Mouse (Mus musculus) limb, embryonic 11.5 days (tissue): Measurements from ENCODE around the gene Plcd1. TPM values are rescaled to one million over a fixed set of nuclear protein-coding genes. Genes with fewer than 3 reads are reported as not detected.
A peak's percentile ranks its signal among the peaks of the same experiment; 100 is the strongest.

ENCODE experiments used
- ATAC-seq: fragments of 200-750 bp; cut with Nextera tagmentation; 2 replicates; pipeline ENCODE4 v1.8.0; 2017; ENCODE audit warnings: low read depth; ENCODE audit not compliant: insufficient number of reproducible peaks, low FRiP score, low TSS enrichment
- DNase-seq: peaks from one replicate; pipeline ENCODE4 v3.0.0-alpha.2; 2015; ENCODE audit warnings: low spot score
- H3K27ac ChIP-seq: fragments of 300-500 bp; sonication (generic); replicated peaks from 2 replicates; pipeline ENCODE4 v1.5.1; 2014; ENCODE audit warnings: low read depth, mild to moderate bottlenecking, low read length
- H3K27me3 ChIP-seq: fragments of 300-500 bp; sonication (generic); 2 replicates; pipeline ENCODE4 v1.6.1; 2014; ENCODE audit warnings: mild to moderate bottlenecking, low read length, mixed read lengths; ENCODE audit not compliant: control insufficient read depth, insufficient read depth
- H3K36me3 ChIP-seq: fragments of 300-500 bp; sonication (generic); 2 replicates; pipeline ENCODE4 v1.6.1; 2014; ENCODE audit warnings: mild to moderate bottlenecking, low read length, moderate library complexity, mixed read lengths; ENCODE audit not compliant: control insufficient read depth, insufficient read depth
- H3K4me1 ChIP-seq: fragments of 300-500 bp; sonication (generic); 2 replicates; pipeline ENCODE4 v1.6.1; 2014; ENCODE audit warnings: low read length, mixed read lengths; ENCODE audit not compliant: control insufficient read depth, insufficient read depth
- H3K4me2 ChIP-seq: fragments of 300-500 bp; sonication (generic); 2 replicates; pipeline ENCODE4 v1.6.1; 2014; ENCODE audit warnings: low read depth, mild to moderate bottlenecking, moderate library complexity; ENCODE audit not compliant: severe bottlenecking
- H3K4me3 ChIP-seq: fragments of 300-500 bp; sonication (generic); 2 replicates; pipeline ENCODE4 v1.5.1; 2014; ENCODE audit warnings: low read depth, low read length
- H3K9ac ChIP-seq: fragments of 300-500 bp; sonication (generic); 2 replicates; pipeline ENCODE4 v1.6.1; 2014; ENCODE audit warnings: mild to moderate bottlenecking, low read length
- H3K9me3 ChIP-seq: fragments of 300-500 bp; sonication (generic); 2 replicates; pipeline ENCODE4 v1.6.1; 2016; ENCODE audit warnings: low read length; ENCODE audit not compliant: control insufficient read depth
- WGBS: fragments of 180-500 bp; shearing (Covaris S2); extraction: QIAGEN DNeasy Blood & Tissue Kit; methylation state at CpG from one replicate; pipeline ENCODE4 v1.1.7; 2014; 5-methylcytosine and 5-hydroxymethylcytosine counted together
- polyA plus RNA-seq: library from polyadenylated mRNA; unstranded; fragments of >200 nt; fragmentation: Nextera tagmentation; extraction: Ambion mirVana; gene quantifications from 2 replicates; pipeline ENCODE4 v1.2.1, GENCODE M21; 2014

Plcd1 gene
- polyA plus RNA-seq, 1 experiment from 2014 or later, result 22.0 TPM

DNA sequence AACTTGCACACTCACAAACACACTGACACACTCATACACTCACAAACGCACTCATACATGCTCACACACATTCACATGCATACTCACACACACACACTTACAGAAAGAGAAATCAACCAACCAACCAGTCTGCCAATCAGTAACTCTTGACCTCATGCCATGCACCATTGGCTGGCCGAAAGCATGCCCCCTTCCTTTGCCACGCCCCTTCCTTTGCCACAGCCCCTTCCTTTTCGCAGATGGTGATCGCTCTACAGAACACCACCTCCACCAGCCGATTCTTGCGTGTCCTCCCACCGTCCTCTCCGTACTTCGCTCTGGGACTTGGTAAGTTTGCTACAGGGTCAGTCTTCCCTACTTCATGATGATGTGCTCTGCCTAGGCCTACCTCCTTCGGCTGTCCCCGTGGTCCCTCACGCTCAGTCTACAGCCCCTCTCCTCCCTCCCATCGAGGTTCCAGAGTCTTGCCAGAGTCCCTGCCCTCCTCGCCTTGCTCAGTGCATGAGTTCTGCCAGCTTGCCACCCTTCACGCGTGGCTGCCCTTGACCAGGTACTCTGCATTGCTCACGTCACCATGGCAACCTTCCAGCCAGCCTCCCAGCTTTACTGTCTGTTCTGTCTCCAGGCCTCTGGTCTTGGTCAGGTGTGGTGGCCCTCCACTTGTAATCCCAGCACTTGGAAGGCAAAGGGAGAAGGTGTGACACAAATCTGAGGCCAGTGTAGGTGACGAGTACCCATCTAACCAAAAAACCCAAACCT lies 26.3 kb upstream of the Plcd1 start:
- no peak overlapping the region for H3K4me3 ChIP-seq
- no peak overlapping the region for H3K27ac ChIP-seq
- H3K36me3 ChIP-seq, result no peaks in the 10 kb centered on the region
- no peak for ATAC-seq
- no peak overlapping the region for H3K9ac ChIP-seq
- no peaks in the 10 kb centered on the region for H3K9me3 ChIP-seq
- no peak for DNase-seq
- no peak overlapping the region for H3K4me2 ChIP-seq
- no peaks in the 10 kb centered on the region for H3K4me1 ChIP-seq
- no peaks in the 10 kb centered on the region for H3K27me3 ChIP-seq
- WGBS, result 89% methylated on average over 19 of the region's 19 CpGs

DNA sequence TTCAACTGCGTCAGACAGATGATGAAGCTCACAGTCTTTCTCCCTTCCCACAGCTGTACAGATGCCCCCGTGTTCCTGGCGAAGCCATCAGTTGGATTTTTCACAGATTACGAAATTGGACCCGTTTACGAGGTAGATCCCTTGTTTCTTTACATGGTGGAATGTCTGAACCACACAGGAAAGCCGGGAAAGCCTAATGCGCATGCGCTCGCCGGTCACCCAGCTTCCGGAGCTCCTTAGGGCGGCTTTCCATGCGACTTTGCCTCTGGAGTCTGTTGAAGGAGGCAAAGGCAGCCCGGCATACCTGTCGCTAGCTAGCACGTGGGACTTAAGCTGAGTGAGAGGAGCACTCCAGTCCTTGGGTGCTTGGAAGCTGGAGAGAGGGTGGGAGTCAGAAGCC lies 21.6 kb upstream of the Plcd1 start:
- Histone ChIP-seq H3K9me3 (no peaks in the 10 kb centered on the region), H3K36me3 (no peaks in the 10 kb centered on the region), H3K27me3 (no peaks in the 10 kb centered on the region), H3K4me2 (no peak overlapping the region), H3K4me3 (no peak overlapping the region), H3K4me1 (peaks cover 9% of the 10 kb centered on the region), H3K9ac (no peak overlapping the region), H3K27ac (no peak overlapping the region)
- WGBS, result 85% methylated on average over 17 of the region's 17 CpGs
- ATAC-seq (no peak), DNase-seq (no peak)

DNA sequence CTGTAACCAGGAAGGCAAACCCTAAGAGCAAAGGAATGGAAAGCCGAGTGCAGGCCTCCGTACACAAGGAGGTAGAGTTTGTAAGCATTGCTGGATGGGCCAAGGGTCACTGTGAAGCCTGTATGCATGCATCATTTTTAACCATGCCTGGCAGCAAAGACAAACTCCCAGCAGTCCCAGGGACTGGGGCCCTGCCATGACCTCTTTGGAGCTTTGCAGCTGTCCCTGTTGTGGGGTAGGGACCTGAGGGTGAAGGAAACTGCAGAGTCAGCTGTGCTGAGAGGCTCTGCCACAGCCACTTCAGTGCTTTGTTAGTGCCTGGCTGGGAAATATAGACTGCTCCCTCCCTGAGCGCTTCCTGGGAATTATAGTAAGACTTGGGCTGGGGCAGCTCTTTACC lies 17.3 kb upstream of the Plcd1 start:
- Histone ChIP-seq H3K4me1 (peaks cover 15% of the 10 kb centered on the region), H3K4me3 (no peak overlapping the region), H3K36me3 (no peaks in the 10 kb centered on the region), H3K9me3 (no peaks in the 10 kb centered on the region), H3K27ac (peak overlapping the region; percentile 60), H3K9ac (no peak overlapping the region), H3K4me2 (no peak overlapping the region), H3K27me3 (no peaks in the 10 kb centered on the region)
- no peak for ATAC-seq
- peak; percentile 31 for DNase-seq
- WGBS, result 53% methylated on average over 3 of the region's 3 CpGs

DNA sequence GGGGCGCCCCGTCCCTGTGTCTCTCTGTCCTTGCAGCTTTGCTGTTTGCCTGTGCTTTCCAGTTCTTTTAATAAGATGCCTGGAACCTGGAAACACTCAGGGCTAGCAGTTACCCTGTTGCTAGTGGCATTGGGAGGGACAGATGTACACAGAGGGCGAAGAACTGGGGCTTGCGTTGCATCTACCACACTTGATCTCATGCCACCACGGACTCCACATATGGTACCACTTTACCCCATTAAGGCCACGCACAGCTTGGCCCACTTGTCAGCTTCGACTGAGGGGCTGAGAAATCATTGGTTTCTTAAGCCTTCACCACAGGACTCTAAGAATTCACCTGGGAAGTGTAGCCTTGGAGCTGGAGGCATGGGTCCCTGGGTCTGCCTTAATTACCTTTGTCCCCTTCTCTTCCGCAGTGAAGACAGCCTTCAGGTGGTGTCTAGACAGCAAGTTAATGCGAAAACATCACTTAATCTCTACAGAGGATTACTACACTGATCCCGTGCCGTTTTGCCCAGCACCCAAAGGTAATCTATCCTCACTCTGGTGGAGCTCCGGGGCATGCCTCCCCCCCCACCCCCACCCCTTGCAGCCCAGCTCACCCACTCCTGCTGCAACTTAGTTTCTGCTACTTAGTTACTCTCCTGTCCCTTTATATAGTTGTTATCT lies 16.5 kb upstream of the Plcd1 start:
- peak overlapping the region; percentile 8; the same call in 1 of the 2 replicates for H3K27ac ChIP-seq
- ATAC-seq, result peak; percentile 46; the same call in 1 of the 2 replicates
- DNase-seq, result peak; percentile 50

DNA sequence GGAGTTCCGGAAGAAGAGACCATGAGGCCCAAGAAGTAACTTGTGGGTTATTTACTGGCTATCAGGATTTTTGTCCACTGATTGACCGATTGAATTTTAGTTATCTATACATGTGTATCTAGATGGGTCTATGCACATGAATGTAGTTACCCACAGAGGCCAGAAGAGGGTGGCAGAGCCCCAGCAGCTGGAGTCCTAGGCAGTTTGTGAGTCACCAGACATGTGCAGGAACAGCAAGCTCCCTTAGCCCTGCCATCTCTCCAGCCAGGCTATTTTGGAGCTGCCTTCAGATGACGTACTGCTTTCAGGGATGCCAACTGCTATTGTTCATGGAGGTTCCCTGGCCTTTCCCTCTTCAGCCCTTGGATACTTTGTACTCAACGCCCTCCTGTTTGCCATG lies 14.3 kb upstream of the Plcd1 start:
- Histone ChIP-seq H3K4me2 (no peak overlapping the region), H3K9ac (no peak overlapping the region), H3K36me3 (no peaks in the 10 kb centered on the region), H3K4me1 (peaks cover 18% of the 10 kb centered on the region), H3K27me3 (peaks cover 2% of the 10 kb centered on the region; the same call in 1 of the 2 replicates), H3K4me3 (no peak overlapping the region), H3K27ac (no peak overlapping the region), H3K9me3 (no peaks in the 10 kb centered on the region)
- WGBS, result 87% methylated on average over 4 of the region's 4 CpGs
- DNase-seq (peak; percentile 47), ATAC-seq (no peak)

More for the DNA sequence above, 16.5 kb upstream of the Plcd1 start:
- no peaks in the 10 kb centered on the region for H3K36me3 ChIP-seq
- 29% methylated on average over 12 of the region's 12 CpGs for WGBS
- peaks cover 15% of the 10 kb centered on the region for H3K4me1 ChIP-seq
- H3K9ac ChIP-seq, result no peak overlapping the region
- no peak overlapping the region for H3K4me2 ChIP-seq
- no peak overlapping the region for H3K4me3 ChIP-seq
- no peaks in the 10 kb centered on the region for H3K9me3 ChIP-seq
- H3K27me3 ChIP-seq, result no peaks in the 10 kb centered on the region

DNA sequence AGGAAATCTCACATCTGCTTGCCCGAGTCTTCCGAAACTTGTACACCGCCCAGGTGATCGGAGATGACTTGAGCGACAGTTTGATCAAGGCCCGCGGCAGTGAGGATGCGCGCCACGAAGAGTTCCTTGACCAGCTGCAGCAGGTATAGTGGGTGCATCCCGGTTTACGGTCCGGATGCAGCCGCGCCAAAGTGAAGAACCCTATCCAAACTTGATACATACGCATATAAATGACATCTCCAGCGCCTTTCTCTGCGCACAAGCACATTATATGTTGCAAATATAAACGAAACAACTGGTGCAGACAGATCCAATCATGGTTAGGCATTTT lies 9.4 kb upstream of the Plcd1 start:
- Histone ChIP-seq H3K4me2 (peak overlapping the region; percentile 69), H3K4me1 (0 out of 2 replicates have a peak, but pooled peaks cover 2% of the 10 kb centered on the region), H3K4me3 (peak overlapping the region; percentile 54), H3K36me3 (no peaks in the 10 kb centered on the region), H3K9ac (no peak overlapping the region; the same call in 1 of the 2 replicates), H3K27me3 (peaks cover 2% of the 10 kb centered on the region; the same call in 1 of the 2 replicates), H3K27ac (no peak overlapping the region), H3K9me3 (no peaks in the 10 kb centered on the region)
- WGBS, result 3% methylated on average over 19 of the region's 19 CpGs
- DNase-seq (no peak), ATAC-seq (0 out of 2 replicates have a peak, but pooled peaks have one; percentile 3)

DNA sequence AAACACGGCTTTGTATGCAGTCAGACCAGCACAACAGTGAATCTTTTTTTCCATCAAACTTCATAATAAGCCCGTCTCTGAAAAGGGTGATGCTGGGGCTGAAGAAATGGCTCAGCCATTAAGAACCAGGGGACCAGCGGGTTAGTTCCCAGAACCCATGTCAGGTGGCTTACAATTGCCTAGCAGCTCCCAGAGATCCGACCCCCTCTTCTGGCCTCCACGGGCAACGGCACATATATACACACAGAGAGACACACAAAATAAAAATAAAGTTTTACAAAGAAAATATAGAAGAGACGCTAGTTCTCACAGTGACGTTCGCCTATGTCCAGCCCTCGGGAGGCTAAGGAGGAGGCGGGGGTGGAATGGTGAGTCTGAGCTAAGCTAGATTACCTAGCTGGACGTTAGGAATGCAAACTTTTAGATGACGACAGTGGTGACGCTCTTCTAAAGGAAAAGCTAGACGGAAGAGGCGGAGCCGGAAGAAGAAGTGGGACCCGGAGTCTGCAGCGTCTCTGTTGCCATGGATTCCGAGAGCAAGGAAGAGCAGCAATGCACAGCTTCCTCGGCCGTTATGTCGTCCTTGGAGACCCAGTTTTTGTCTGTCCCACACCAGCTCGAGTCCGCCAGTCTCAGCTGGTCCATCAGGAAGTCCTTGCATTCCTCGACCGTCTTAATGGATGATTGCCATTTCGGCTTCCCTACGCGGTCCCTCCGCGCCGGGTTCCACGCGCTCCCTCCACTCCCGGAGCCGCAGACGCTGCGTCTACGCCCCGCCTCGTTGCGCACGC lies 8.9 kb upstream of the Plcd1 start, which contains the start of gene Dlec1:
Dlec1 (plus strand) TSS at position 487 of the 791 bp plus-strand sequence.
- H3K27ac ChIP-seq, result no peak within 1 kb of the TSS
- DNase-seq (peak; percentile 81), ATAC-seq (peak; percentile 85)
- no peaks in the 10 kb centered on the region for H3K9me3 ChIP-seq
- peak within 1 kb of the TSS; percentile 54 for H3K4me3 ChIP-seq
- 2% methylated on average over 44 of the region's 44 CpGs for WGBS
- no peaks in the 10 kb centered on the region for H3K36me3 ChIP-seq
- 0 out of 2 replicates have a peak, but pooled peaks cover 2% of the 10 kb centered on the region for H3K4me1 ChIP-seq
- H3K4me2 ChIP-seq, result peak within 1 kb of the TSS; percentile 69
- H3K27me3 ChIP-seq, result peaks cover 2% of the 10 kb centered on the region; the same call in 1 of the 2 replicates
- no peak within 1 kb of the TSS; the same call in 1 of the 2 replicates for H3K9ac ChIP-seq
